Mouse (Mus musculus) Muller cell, postnatal 12 days (primary cell): ENCODE measurements around the gene Crocc2.
A peak's percentile ranks its signal among the peaks of the same experiment; 100 is the strongest.

ENCODE experiments used
- DNase-seq: peaks from one replicate; pipeline ENCODE4 v3.0.0-alpha.2; 2015; ENCODE audit errors: inconsistent ontology term

The Crocc2 gene

GRCm38 (mm10) chr1:93271751-93272150, 103.2 kb downstream of the Crocc2 start:
- no peak for DNase-seq

- DNase-seq = peak; percentile 46
Measured at GRCm38 (mm10) chr1:93272409-93272821, 103.9 kb downstream of the Crocc2 start.

- DNase-seq = no peak
Measured at GRCm38 (mm10) chr1:93275561-93275960, 107.0 kb downstream of the Crocc2 start.

- DNase-seq = no peak
Measured at GRCm38 (mm10) chr1:93277041-93277440, 108.5 kb downstream of the Crocc2 start.
